Mouse (Mus musculus) G1E (cell line): ENCODE measurements around the gene Cntn4.

ENCODE experiments used
- CTCF ChIP-seq: IDR thresholded peaks from 2 replicates; pipeline ENCODE4 v1.5.1; 2012; ENCODE audit warnings: low read depth, low read length, inconsistent platforms, mixed read lengths
- GATA1 ChIP-seq: IDR thresholded peaks from 2 replicates; pipeline ENCODE4 v1.6.1; 2012; ENCODE audit warnings: borderline replicate concordance, low read length, inconsistent platforms, mixed read lengths
- POLR2AphosphoS5 ChIP-seq: IDR thresholded peaks from 2 replicates; pipeline ENCODE4 v1.6.1; 2012; ENCODE audit warnings: low read depth, low read length, inconsistent platforms; ENCODE audit not compliant: insufficient replicate concordance
- TAL1 ChIP-seq: conservative IDR thresholded peaks from 2 replicates; pipeline ENCODE4 v1.6.1; 2012; ENCODE audit warnings: low read depth, low read length, inconsistent platforms, mixed read lengths

DNA sequence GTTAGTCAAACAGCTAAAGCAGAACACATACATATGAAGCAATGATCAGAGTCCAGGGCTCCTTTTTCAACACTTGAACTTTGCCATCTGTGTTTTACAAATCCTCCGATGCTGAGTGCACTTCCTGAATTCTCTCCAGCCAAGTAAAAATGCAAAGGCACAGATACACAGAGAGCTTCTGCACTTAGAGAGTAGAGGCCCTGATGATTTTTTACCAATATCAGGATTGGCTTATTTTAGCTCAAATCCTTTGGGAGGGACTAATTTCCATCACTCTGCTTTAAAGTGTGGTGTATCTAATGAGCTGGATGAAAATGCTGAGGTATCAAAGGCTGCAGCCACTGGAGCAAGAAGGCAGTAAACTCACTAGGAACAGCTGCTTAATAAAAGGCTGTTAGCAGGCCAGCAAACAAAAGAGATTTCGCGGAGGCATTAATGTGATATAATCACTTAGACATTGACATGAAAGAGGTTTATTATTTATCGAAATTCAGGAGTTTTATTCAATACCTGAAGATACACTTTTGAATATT lies 400.7 kb downstream of the Cntn4 start:
- no peak for TF ChIP-seq CTCF
- TF ChIP-seq GATA1 = no peak
- TF ChIP-seq POLR2AphosphoS5 = no peak
- TF ChIP-seq TAL1 = no peak
